Mouse (Mus musculus) limb, embryonic 14.5 days (tissue): ENCODE measurements around the gene Cldn14. TPM values are rescaled to one million over a fixed set of nuclear protein-coding genes. Genes with fewer than 3 reads are reported as not detected.

Experiments
- ATAC-seq: fragments of 200-750 bp; cut with Nextera tagmentation; 2 replicates; pipeline ENCODE4 v1.8.0; 2017; ENCODE audit warnings: low read depth, moderate number of reproducible peaks, moderate TSS enrichment; ENCODE audit not compliant: low FRiP score
- DNase-seq: peaks from one replicate; pipeline ENCODE4 v3.0.0-alpha.2; 2015; ENCODE audit warnings: low spot score
- H3K27ac ChIP-seq: fragments of 300-500 bp; sonication (generic); replicated peaks from 2 replicates; pipeline ENCODE4 v1.5.1; 2014; ENCODE audit warnings: low read depth, mild to moderate bottlenecking, low read length, moderate library complexity, mixed read lengths
- H3K27me3 ChIP-seq: fragments of 300-500 bp; sonication (generic); 2 replicates; pipeline ENCODE4 v1.6.1; 2014; ENCODE audit warnings: low read length, mixed read lengths; ENCODE audit not compliant: control insufficient read depth, insufficient read depth
- H3K36me3 ChIP-seq: fragments of 300-500 bp; sonication (generic); 2 replicates; pipeline ENCODE4 v1.6.1; 2014; ENCODE audit warnings: mild to moderate bottlenecking, low read length, moderate library complexity, mixed read lengths; ENCODE audit not compliant: control insufficient read depth, insufficient read depth
- H3K4me1 ChIP-seq: fragments of 300-500 bp; sonication (generic); 2 replicates; pipeline ENCODE4 v1.6.1; 2014; ENCODE audit warnings: antibody characterized with exemption, low read length, mixed read lengths; ENCODE audit not compliant: control insufficient read depth, insufficient read depth
- H3K4me2 ChIP-seq: fragments of 300-500 bp; sonication (generic); replicated peaks from 2 replicates; pipeline ENCODE4 v1.6.1; 2014; ENCODE audit warnings: low read depth, mild to moderate bottlenecking, low read length, moderate library complexity; ENCODE audit not compliant: severe bottlenecking
- H3K4me3 ChIP-seq: fragments of 300-500 bp; sonication (generic); replicated peaks from 2 replicates; pipeline ENCODE4 v1.5.1; 2014; ENCODE audit warnings: low read length
- H3K9ac ChIP-seq: fragments of 300-500 bp; sonication (generic); 2 replicates; pipeline ENCODE4 v1.6.1; 2014; ENCODE audit warnings: mild to moderate bottlenecking, low read depth, low read length, moderate library complexity; ENCODE audit not compliant: severe bottlenecking
- H3K9me3 ChIP-seq: fragments of 300-500 bp; sonication (generic); 2 replicates; pipeline ENCODE4 v1.6.1; 2016; ENCODE audit warnings: low read length; ENCODE audit not compliant: control insufficient read depth
- POLR2A ChIP-seq: fragments of 200-500 bp; IDR thresholded peaks from 2 replicates; pipeline ENCODE4 v1.8.0; 2012; ENCODE audit warnings: inconsistent platforms, mild to moderate bottlenecking, moderate library complexity, borderline replicate concordance; ENCODE audit not compliant: insufficient read depth, insufficient read length; ENCODE audit errors: extremely low read depth
- WGBS: fragments of 180-500 bp; shearing (Covaris S2); extraction: QIAGEN DNeasy Blood & Tissue Kit; methylation state at CpG from one replicate; pipeline ENCODE4 v1.1.7; 2014; 5-methylcytosine and 5-hydroxymethylcytosine counted together
- polyA plus RNA-seq, 2 experiments: library from polyadenylated mRNA; depleted of rRNA in 1 of 2; stranded (reverse) in 1 of 2; unstranded in 1 of 2; fragments of >200 nt; fragmentation: Nextera tagmentation in 1 of 2; extraction: Ambion mirVana in 1 of 2; gene quantifications; 2 replicates each; pipeline versions ENCODE4 v1.2.1 to v1.2.3; 2012 to 2014

Cldn14 gene
- polyA plus RNA-seq, 2 experiments = not detected

DNA sequence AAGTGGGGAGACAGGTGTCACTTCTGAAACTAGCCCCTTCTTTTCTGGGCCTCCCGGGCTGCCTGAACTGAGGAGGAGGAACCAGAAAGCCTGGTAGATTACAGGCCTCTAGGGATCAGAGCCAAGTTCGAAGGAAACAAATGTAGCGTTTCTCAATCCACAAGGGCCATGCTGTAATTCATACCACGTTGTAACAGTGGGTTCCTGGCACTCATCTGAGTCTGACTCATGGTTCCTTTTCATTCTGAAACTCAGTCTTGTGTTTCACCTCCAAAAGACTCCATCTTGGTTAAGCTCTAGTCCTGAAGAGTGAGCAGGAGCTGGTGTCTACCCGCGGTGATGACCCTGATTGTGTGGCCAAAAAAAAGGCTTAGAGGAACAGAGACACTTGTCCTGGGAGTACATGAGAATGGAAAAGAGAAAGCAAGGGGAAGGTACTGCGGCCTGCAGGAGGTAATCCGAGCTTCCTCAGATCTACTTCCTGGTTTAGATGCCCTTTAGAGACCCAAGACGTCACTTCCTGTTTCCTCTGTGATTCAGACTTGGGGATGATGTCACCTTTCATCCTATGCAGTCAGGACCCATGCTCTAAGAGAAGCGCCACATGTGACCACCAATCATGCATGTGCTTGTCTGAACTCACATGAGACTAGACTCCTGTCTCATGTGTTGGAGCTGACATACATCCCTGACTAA lies 94.6 kb downstream of the Cldn14 start:
- no peaks in the 10 kb centered on the region for H3K4me1 ChIP-seq
- WGBS = 63% methylated on average over 10 of the region's 10 CpGs

DNA sequence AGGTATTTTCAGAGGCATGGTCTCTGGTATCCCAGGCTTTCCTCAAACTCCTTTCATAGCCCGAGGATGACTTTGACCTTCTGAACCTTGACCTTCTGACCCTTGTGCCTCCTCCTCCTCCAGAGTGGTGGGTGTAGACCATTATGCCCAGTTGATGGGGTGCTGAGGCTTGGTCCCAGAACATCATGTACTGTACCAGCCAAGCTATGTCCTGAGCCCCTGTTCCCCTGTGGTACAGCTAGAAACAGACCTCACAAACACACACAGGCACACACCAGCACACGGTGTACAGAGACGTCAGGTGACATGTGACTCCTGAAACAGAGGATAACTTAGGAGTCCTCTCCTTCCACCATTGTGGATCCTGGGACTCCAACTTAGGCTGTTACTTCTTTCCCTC lies 95.8 kb downstream of the Cldn14 start:
- 66% methylated on average over 3 of the region's 3 CpGs for WGBS
- TF ChIP-seq POLR2A = no peak

More for the DNA sequence above, 94.6 kb downstream of the Cldn14 start:
- H3K9me3 ChIP-seq = no peaks in the 10 kb centered on the region
- DNase-seq (no peak), ATAC-seq (no peak)
- no peaks in the 10 kb centered on the region for H3K36me3 ChIP-seq
- no peak overlapping the region for H3K27ac ChIP-seq
- no peak overlapping the region for H3K9ac ChIP-seq
- no peak for TF ChIP-seq POLR2A
- H3K4me3 ChIP-seq = no peak overlapping the region
- H3K4me2 ChIP-seq = no peak overlapping the region
- no peaks in the 10 kb centered on the region for H3K27me3 ChIP-seq

DNA sequence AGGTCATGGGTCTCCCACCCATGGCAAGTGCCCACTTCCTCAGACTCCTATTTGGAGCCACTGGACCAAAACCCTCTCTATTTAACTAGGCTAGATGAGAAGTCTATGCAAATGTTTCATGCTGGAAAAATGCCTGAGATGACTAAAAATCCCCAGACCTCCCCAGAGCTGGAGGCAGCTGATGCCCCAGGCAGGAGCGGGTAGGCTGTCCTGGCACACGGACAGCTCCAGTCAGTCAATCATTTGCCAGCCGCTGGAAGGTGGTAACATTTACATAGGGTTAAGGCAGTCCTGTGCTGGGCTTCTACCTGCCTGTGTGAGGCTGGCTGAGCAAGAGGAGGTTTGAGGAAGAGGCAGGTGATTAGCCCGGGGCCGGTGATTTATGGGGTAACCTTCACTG lies 96.5 kb downstream of the Cldn14 start:
- H3K9ac ChIP-seq = no peak overlapping the region
- H3K36me3 ChIP-seq = no peaks in the 10 kb centered on the region
- no peak overlapping the region for H3K27ac ChIP-seq
- no peaks in the 10 kb centered on the region for H3K27me3 ChIP-seq
- H3K9me3 ChIP-seq = no peaks in the 10 kb centered on the region
- TF ChIP-seq POLR2A = no peak
- H3K4me2 ChIP-seq = no peak overlapping the region
- H3K4me1 ChIP-seq = no peaks in the 10 kb centered on the region
- 51% methylated on average over 5 of the region's 5 CpGs for WGBS
- H3K4me3 ChIP-seq = no peak overlapping the region
- no peak for ATAC-seq
- no peak for DNase-seq

More for the DNA sequence above, 95.8 kb downstream of the Cldn14 start:
- Histone ChIP-seq H3K27me3 (no peaks in the 10 kb centered on the region), H3K4me2 (no peak overlapping the region), H3K9me3 (no peaks in the 10 kb centered on the region), H3K4me1 (no peaks in the 10 kb centered on the region), H3K36me3 (no peaks in the 10 kb centered on the region), H3K9ac (no peak overlapping the region), H3K27ac (no peak overlapping the region), H3K4me3 (no peak overlapping the region)
- ATAC-seq (no peak), DNase-seq (no peak)

DNA sequence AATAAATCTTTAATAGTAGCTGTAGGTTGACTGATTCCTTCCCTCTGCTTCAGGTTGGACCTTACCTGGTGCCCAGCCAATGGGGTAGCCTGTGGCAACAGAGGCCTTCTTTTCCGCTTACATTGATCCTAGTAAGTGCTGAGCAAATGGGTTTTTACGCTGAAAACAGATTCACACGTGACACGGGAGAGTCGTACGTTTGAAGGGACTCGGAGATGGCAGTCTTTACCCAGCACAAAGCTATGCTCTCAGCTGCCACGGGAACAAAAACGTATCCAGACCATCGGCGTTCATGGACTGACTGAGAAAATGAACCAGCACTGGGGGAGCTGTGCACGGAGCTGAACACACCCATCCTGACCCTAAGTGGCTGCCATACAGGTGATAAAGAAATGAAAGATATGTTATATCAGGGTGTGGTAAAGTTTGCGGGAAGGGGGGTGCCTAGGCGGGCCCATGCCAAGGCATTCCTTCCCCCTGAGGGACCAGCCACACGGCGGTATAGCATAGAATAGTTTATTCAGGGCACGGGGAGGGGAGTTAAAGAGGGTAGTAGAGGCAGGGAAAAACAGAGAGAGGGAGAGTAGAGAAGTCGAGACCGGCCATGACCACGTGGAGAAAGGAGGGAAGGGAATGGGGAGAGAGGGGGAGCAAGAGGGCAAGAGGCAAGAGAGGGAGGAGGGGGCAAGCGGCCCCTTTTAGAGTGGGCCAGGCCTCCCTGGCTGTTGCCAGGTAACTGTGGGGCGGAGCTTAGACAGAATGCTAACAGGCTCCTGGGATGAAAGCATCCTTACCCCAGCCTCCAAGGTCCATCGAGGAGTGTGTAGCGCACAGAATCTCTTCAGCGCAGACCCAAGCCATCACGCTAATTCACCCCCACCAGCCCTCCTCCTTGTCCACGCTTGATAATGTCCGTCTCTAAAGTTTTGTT lies 97.6 kb downstream of the Cldn14 start:
- Histone ChIP-seq H3K9ac (no peak overlapping the region), H3K27me3 (no peaks in the 10 kb centered on the region), H3K9me3 (no peaks in the 10 kb centered on the region), H3K4me3 (no peak overlapping the region), H3K36me3 (0 out of 2 replicates have a peak, but pooled peaks cover 1% of the 10 kb centered on the region), H3K4me1 (no peaks in the 10 kb centered on the region), H3K27ac (no peak overlapping the region), H3K4me2 (no peak overlapping the region)
- ATAC-seq (no peak), DNase-seq (no peak)
- no peak for TF ChIP-seq POLR2A
- 67% methylated on average over 28 of the region's 28 CpGs for WGBS

DNA sequence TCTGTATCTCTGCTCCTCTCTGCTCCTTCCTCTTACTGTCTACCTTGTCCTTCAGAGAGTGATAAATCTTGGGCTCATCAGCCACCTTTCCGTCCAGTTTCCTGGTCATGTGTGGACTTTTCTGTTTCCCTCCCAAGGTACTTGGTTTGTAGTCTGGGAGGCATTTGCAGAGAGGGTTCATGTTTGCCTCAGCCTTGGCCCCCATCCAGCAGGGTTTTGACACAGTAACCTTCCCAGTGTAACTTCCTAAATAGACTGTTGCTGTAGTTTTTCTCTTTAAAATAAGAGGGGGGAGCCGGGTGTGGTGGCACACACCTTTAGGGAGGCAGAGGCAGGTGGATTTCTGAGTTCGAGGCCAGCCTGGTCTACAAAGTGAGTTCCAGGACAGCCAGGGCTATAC lies 98.7 kb downstream of the Cldn14 start:
- H3K9ac ChIP-seq = no peak overlapping the region
- no peak for TF ChIP-seq POLR2A
- H3K36me3 ChIP-seq = peaks cover 10% of the 10 kb centered on the region; the same call in 1 of the 2 replicates
- no peak overlapping the region for H3K4me3 ChIP-seq
- no peaks in the 10 kb centered on the region for H3K27me3 ChIP-seq
- ATAC-seq (no peak), DNase-seq (no peak)
- no peaks in the 10 kb centered on the region for H3K9me3 ChIP-seq
- H3K4me2 ChIP-seq = no peak overlapping the region
- H3K4me1 ChIP-seq = no peaks in the 10 kb centered on the region
- H3K27ac ChIP-seq = no peak overlapping the region
- 81% methylated on average over 3 of the region's 3 CpGs for WGBS
